Mouse (Mus musculus): ENCODE measurements around the gene Efcab10.

Gene Efcab10

DNA sequence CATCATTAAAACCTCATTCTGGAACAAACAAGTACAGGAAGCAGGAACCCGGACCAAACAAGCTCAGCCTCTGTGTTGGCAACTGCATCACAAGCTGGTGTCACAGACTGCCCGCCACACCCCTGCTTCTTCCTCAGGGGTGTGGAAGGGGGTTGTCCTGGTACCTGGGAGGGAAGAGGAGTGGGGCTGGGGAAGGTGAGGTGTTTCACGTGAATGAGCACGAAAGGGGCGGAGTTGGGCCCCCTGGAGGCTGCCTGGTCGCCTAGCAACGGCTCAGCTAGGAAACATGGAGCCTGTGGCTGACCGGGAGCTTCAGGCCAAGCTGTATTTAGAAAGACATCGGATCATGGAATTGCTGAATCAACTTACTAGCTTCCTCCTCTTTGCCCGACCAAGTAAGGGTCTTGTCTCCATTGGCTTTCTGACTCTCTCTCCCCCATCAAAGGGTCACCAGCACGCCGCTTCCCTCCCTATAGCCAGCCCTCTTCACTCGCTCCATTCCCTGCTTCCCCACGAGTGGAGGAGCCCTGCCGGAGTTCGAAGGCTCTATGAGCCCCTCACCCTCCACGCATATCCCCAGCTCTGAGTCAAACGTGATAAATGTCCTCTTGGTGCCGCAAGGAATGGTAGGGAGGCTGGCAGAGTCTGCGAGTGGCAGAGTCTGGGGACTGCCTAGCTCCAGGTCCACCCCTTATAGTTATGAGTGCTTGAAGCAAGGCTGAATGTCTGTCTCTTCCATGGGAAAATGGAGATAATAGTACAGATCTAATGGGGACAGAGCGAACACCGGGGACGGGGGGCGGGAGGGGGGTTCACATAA lies at the start of gene Efcab10:
Gene Efcab10 (plus strand): TSS at position 51 of the 820 bp plus-strand sequence.
- DNase-seq (ENCODE audit: low spot score), result no peak

DNA sequence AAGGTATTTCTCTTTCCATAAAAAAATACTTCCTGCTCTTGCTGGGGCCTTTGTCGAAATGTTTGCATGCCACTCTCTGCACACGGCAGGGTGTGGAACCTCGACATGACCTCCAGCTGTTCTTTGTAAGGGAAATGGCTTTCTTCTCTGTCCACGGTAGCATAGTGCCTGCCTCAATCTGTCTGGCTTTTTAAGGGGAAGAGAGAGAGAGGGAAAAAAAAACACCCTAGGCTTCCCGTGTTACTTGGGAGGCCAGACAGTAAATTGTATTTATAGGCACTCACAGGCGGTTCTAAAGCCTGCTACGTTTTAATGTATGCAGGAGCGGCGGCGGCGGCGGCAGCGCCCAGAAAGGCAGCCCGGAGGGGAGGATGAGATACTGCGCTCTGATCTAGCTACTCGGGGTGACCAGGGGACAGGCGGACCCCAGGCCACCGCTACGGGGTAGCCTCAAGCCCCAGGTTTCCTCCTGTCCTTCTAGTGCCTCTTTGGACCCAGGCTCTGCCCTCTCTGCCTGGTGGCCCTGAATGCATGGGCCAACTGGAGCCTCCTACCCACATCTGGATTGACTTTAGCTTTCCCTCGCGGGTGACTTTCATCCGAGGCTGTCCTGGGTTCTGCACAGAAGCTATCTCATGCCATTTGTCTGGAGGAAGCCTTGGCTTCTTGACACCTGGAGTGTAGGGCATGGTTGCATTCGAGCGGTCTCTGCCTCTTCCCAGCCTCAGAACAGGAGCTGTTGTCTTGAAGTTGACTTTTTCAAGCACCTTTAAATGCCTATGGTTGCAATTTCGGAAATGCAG lies 49.5 kb upstream of the Efcab10 start:
- DNase-seq (ENCODE audit: low spot score), result no peak

DNA sequence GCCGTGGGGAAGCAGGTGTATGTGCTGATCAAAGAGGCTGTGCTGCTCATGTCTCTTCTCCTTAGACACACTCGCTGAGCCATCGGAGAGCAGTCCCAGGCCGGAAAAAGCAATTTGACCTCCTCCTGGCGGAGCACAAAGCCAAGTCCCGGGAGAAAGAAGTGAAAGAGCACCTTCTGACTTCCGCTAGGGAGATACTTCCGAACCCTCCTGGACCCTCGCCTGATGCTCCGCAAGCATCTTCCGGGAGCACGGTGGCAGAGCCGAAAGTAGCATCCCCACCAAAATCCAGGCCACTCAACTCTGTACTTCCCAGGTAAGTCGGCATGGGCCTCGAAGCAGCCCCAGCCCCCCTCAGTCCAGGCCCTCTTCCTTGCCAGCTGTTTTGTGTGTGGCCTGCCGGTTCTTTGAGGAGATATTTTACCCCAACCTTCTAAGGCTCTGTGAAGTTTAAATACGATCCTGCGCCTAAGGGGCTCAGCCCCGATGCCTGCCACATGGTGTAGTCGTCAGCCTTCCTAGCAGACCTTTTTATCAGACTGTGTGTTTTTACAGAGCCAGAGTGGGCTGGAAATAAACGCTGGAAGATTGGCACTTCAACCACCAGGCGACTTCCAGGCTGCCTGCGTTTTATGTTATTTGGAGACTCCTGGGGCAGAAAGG lies 48.8 kb upstream of the Efcab10 start:
- DNase-seq (ENCODE audit: low spot score), result no peak

DNA sequence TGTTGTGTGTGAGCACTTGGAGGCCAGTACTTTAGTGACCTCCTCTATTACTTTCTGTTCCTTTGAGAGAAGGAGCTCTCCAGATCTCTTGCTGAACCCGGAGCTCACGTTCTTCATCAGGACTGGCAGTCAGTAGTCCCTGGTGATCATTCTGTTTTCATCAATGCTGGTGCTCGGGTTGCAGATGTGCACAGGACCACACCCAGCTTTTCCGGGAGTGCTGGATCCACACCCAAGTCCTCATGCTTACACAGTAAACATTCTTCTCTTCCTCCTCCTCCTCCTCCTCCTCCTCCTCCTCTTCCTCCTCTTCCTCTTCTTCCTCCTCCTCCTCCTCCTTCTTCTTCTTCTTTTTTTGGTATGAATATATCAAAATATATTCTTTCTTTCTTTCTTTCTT lies 42.0 kb upstream of the Efcab10 start:
- DNase-seq (ENCODE audit: low spot score), result no peak

DNA sequence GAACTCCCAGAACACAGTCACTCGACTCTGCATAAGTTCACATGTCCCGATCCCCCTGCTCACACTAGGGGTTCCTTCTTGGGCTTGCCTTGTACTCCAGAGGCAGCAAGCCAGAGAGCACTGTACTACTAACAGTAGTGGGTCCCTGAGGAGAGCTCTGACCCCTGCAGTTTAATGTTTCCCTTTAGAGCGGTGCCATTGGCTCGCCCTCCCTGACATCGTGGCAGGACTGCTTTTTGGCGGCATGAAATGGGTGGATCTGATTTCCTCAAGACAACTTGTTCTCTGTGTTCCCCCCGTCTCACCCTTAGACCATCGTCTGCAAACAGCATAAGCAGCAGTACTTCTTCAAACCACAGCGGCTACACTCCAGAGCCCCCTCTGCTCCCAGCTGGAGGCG lies 36.3 kb upstream of the Efcab10 start:
- no peak for DNase-seq (ENCODE audit: low spot score)

DNA sequence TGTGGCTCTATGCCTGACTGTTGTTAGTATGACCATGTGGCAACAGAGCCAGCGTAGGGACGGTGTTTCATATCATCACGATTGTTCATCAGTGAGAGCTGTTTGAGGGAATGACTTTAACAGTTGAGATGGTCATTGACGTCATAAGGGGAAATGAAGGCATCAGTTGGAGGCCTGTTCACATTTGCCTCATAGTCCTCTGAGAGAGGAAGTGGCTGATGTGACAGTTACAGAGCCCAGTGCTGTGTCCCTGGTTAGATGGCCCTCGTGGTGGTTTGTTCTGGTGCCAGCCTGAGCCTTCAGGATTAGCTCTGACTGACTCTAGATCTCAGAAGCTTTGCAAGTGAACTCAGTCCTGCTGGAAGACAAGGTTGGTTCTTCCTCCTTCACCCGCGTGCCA lies 35.4 kb upstream of the Efcab10 start:
- DNase-seq (ENCODE audit: low spot score), result no peak

DNA sequence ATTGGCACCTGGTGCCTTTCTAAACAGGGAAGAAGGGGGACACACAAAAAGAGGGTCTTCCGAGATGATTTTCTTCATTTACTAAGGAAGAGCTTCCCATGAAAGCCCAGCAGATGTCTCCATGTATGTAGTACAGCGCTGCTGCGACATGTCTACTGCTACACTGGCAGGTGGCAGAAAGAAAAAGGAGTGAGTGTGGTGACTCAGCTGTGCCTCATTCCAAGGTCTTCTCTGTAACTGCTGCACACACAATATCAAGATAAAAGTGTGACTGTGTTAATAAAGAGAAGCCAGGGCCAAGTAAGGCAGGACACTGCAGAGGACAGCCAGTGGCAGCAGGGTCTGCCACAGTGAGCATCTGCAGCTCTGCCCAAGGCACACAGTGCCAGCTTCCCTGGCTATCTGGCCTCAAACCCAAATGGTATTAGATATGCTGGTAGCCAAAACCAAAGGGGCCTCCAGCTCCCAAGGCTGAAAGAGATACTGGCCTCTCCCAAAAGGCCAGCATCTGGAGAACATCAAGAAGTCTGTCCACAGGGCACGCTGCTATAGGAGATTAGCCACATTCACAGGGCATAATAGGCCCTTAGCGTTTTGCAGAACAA lies 34.7 kb upstream of the Efcab10 start:
- DNase-seq (ENCODE audit: low spot score), result no peak

DNA sequence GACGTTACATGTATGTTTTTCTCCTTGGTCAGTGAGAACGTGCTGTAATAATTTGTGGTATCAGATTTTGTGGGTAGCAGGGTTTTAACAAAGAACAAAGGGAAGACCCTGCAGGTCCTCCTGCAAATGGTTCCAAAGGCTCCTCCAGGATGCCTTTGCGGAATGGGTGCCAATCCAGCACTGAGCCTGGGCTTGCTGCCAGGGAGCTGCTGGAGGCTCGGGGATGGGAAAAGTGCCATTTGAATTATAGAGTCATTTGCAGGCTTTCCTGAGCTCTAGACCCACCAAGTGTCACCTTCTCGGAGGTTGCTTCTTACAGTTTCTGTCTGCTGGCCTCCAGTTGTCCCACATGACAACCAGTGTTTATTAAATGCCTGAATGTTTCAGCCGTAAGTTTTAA lies 33.9 kb upstream of the Efcab10 start:
- DNase-seq (ENCODE audit: low spot score), result peak; percentile 31

DNA sequence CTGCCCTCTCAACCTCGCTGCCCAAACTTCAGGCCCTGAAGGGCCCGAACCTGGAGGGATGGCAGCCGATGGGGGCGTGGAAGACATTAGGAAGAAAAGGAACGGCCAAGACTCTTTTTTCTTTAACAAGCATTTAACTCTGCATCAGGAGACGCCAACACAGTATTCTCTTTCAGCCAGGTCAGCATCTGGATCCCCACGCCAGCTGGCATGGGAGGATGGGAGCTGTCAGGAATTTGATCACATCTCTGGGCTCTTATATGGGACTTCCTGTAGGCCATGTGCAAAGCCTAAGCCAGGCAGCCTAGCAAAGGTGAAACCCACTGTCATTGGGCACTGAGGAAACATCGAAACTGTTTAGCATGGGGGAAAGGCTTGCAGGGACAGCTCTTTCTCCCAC lies 30.1 kb upstream of the Efcab10 start:
- no peak for DNase-seq (ENCODE audit: low spot score)

DNA sequence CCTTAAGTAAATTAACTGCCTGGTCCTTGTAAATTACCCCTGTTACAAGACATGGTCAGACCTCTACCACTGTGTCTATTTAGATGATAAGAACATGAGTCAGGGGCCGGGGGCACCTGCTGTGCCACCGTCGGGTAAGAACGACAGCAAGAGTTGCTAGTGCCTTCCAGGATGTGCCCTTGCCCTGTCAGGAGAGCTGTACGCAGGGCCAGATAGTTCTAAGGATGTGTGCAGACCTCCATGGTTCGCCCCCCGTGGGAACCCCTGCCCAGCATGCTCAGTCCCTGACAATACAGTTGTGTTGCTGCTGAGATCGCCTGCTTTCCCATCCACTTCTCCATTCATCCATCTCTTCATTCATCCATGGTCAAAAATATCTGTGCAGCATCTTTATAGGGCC lies 29.5 kb upstream of the Efcab10 start:
- DNase-seq (ENCODE audit: low spot score), result no peak

DNA sequence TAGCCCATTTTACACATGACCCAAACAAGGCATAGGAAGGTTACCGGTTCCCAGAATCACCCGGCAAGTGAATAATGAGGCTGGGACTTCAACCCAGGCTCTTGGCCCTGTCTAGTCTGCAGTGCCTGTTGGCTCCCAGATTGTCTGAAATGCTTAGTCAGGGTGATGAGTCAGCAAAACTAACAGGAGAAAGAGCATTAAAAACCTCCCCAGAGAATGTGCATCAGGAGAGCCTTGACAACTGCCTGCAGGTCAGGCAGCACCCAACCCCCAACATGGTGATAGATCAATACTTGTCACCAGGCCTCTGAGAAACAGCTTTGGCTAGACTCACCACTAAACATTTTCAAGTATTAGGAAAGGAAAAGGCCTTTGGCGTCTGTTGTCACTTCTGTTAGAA lies 25.1 kb upstream of the Efcab10 start:
- no peak for DNase-seq (ENCODE audit: low spot score)

DNA sequence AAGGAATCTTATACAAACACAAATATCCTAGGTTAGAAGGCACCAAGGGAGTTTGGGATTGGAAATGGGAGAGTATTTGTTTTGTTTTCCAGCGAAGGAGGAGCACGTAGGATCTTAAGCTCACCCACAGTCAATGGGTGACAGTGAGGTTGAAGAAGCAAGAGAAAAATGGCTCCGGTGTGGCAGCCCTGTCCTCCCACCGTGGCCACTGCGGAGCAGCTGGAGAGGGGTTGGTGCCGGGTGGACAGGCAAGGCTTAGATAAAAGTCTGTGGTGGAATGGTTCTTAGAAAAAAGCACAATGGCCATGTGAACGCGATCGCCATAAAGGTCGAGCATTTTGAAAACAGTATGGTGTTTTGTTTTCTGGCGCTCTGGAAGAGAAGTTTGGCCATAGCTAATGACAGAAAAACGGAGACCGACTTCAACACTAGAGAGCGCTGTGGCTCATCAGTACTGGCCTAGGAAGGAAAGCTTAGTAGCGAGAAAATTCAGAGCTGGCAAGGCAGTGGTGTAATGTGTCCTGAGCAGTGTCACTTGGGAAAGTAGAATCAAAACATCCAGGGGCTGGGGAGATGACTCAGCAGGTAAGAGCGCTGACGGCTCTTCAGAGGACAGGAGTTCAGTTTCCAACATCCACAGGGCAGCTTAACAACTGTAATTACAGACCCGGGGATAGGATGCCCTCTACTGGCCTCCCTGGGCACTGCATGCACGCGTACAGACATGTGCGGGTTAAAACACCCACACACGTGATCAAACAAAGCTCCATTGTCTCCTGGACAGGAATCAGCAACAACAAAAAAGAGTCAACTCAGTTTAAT lies 14.8 kb upstream of the Efcab10 start:
- peak; percentile 52 for DNase-seq (ENCODE audit: low spot score)

DNA sequence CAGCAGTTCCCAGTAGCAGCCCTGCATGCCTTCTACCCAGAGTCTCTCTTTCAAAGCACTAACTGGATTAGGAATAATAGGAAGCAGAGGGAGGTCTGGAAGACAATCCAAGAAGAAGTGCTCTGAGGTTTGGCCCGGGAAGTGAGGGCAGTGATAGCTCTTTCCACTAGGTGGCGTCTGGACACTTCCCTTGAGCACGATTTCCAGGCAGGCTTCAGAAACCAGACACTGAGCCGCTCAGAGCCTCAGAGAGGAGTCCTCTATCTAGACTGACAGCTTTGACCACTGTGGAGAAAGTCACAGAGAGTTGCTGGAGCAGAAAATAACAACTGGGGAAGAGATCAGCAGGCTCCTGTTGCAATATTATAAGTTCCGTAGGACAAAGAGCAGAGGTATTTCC lies 5.8 kb upstream of the Efcab10 start:
- peak; percentile 25 for DNase-seq (ENCODE audit: low spot score)

DNA sequence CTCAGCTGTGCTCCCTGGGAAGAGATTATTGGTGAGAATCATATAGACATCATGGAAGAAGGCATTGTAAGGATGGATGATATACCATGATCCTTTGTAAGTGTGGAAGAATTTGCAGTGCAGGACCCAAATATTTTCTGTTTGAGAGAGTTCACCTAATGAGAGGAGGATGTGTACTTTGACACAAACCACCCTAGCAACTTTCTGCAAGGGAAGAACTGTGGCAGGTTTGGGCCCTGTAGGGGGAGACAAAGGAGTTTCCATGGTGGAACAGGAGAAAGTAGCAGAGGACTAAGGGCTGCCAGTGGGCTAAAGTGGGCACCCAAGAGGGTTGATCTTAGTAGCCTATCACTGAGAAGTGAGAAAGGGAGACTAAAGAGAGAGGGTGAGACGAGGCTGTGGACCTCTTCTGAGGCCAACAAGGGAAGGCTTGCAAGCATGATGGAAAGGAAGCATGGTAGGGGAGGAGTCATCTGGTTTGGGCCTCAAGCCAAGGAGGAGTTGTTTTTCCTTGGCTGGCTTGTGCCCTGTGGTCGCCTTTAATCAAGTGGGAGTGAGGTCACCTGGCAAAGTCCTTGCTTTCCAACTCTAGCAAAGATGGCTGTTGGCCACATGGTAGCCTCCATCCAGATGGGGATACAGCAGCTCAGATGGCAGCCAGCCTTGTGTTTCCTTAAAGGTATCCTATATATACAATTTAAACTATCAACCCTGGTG lies 3.7 kb upstream of the Efcab10 start:
- no peak for DNase-seq (ENCODE audit: low spot score)

DNA sequence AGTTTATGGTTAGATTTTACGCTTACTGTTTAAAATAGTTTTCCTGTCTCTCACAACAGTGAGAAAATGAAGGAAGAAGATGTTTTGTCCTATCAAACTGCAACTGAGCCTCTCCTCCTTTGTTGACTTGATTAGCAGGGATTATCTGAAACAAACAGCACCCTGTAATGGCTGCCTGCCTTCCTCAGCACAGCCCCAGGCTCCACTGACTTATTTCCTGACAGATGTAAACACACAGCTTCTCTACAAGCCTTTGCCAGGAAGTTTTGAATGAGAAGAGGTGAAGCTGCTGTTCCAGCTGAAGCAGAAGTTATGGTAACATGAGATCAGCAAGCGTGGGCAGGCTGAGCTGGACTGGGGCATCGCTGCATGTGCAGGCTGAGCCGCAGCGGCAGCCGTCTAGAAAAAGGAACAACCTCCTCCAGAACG lies 8.6 kb downstream of the Efcab10 start:
- DNase-seq (ENCODE audit: low spot score), result no peak

DNA sequence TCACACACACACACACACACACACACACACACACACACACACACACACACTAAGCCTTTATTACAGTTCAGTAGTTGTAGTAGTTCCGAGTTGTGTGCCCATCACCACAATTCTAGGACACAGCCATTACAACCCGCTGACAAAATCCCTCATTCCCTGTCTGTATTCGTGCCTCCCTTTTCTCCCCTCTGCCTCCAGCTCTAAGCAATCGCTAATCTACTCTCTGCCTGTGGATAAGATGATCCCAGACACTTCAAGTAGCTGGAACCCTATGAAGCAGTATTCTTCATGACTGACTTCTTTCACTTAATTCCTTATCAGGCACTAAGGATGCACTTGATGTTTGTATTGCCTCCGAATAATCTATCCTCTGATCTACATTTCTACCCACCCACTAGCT lies 10.3 kb downstream of the Efcab10 start:
- no peak for DNase-seq (ENCODE audit: low spot score)

DNA sequence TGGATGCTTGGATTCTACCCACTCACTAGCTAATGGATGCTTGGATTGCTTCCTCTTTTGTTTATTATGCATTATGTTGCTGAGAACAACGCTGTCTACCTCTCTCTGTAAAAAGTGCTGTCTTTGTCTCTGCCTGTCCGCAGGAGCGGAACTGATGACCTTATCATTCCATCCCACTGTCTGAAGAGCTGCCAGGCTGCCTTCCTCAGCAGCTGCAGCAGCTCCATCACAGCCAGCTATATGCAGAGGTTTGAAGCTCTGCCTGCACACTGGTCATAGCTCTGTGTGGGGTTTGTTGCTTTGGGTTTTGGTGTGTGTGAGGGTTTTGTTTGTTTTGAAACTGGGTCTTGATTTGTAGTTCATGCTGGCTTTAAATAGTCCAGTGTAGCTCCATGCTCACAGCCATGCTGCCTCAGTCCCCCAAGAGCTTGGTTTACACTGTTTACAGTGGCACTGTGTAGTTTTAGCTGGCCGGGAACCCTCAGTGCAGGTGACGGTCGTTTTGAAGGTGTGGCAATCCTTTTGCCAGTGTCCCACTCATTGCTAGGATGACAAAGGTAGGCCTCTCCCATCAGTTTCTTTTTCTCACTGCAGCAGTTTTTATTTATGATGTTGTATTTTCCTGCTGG lies 10.9 kb downstream of the Efcab10 start:
- no peak for DNase-seq (ENCODE audit: low spot score)

DNA sequence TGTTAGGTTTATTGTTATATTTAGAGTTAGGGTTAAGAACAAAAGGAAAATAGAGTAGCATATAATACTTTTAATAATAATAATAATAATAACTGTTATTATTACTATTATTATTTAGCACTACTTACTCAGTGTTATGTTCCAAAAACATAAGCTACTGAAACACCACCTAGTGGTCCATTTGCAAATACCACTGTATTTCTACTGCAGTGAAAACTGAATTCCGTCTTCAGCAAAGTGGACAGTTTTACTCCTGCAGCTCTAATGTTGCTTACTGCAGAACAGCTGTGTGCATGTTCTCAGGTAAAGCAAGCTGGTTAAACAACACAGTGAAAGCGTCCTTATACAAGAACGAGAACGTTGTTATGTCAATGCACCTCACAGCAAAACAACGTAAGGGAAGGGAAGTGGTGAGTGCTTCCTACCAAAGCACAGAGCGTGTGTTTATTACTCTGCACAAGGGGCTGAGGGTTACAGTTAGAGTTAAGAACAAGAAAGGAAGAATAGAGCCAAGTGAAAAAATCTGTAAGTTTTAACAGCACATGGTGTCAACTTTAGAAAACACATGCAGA lies 17.0 kb downstream of the Efcab10 start:
- DNase-seq (ENCODE audit: low spot score), result no peak

DNA sequence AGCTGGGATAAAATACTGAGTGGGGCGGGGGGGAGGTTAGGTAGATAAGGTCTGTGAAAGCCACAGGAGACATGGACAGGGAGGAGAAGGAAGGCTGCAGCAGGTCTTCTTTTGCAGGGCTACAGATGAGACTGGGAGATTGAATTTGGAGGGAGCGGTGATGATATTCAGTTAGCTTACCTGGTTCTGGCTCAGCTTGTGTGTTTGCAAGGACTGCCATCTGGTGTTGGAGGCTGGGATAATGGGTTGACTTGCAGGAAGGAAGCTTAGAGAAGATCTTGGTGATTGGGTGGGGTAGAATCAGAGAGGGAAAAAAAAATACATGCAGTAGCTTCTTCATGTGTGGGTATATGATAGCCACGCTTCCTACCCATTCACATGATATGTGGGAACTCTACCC lies 29.7 kb downstream of the Efcab10 start:
- DNase-seq (ENCODE audit: low spot score), result no peak

DNA sequence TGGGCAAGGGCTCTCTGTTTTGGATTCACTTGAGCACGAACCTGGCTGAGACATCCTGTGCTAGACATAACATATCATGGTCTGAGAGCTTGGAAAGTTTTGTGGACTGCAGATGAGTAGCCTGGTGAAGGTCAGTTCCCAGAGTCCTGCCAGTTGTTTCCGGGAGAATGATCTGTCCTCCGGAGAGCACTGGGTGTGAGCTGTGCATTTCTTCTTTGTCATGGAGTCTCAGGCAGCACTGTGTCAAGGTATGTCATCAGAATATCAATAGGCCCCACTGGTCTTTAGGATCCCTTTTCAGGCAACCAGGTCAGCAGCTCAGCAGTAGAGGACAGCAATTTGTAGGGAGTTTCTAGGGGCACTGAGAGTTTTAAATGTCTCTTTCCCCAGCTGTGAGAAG lies 32.6 kb downstream of the Efcab10 start:
- no peak for DNase-seq (ENCODE audit: low spot score)

Measured in ovary, postnatal 10 days (tissue).